Mouse (Mus musculus) embryonic facial prominence, embryonic 14.5 days (tissue): ENCODE measurements around the gene Eif2b5. TPM values are rescaled to one million over a fixed set of nuclear protein-coding genes. Genes with fewer than 3 reads are reported as not detected.

Experiments
- ATAC-seq: fragments of 200-750 bp; cut with Nextera tagmentation; 2 replicates; pipeline ENCODE4 v1.8.0; 2017; ENCODE audit warnings: low read depth, moderate number of reproducible peaks, moderate TSS enrichment
- DNase-seq: peaks from one replicate; pipeline ENCODE4 v3.0.0-alpha.2; 2015; ENCODE audit warnings: low spot score
- H3K27ac ChIP-seq: fragments of 300-500 bp; sonication (generic); replicated peaks from 2 replicates; pipeline ENCODE4 v1.5.1; 2014; ENCODE audit warnings: low read depth, mild to moderate bottlenecking, low read length, moderate library complexity
- H3K27me3 ChIP-seq: fragments of 300-500 bp; sonication (generic); replicated peaks from 2 replicates; pipeline ENCODE4 v1.6.1; 2014; ENCODE audit warnings: low read length; ENCODE audit not compliant: control insufficient read depth, insufficient read depth
- H3K36me3 ChIP-seq: fragments of 300-500 bp; sonication (generic); 2 replicates; pipeline ENCODE4 v1.6.1; 2014; ENCODE audit warnings: low read length, mixed read lengths; ENCODE audit not compliant: control insufficient read depth, insufficient read depth
- H3K4me1 ChIP-seq: fragments of 300-500 bp; sonication (generic); 2 replicates; pipeline ENCODE4 v1.6.1; 2014; ENCODE audit warnings: antibody characterized with exemption, low read length; ENCODE audit not compliant: control insufficient read depth, insufficient read depth
- H3K4me2 ChIP-seq: fragments of 300-500 bp; sonication (generic); 2 replicates; pipeline ENCODE4 v1.6.1; 2014; ENCODE audit warnings: low read depth, mild to moderate bottlenecking, low read length, moderate library complexity, mixed read lengths
- H3K4me3 ChIP-seq: fragments of 300-500 bp; sonication (generic); 2 replicates; pipeline ENCODE4 v1.5.1; 2014; ENCODE audit warnings: low read depth, mild to moderate bottlenecking, low read length
- H3K9ac ChIP-seq: fragments of 300-500 bp; sonication (generic); 2 replicates; pipeline ENCODE4 v1.6.1; 2014; ENCODE audit warnings: low read depth, mild to moderate bottlenecking, low read length, moderate library complexity, mixed read lengths
- H3K9me3 ChIP-seq: fragments of 300-500 bp; sonication (generic); 2 replicates; pipeline ENCODE4 v1.6.1; 2016; ENCODE audit warnings: low read length; ENCODE audit not compliant: control insufficient read depth
- WGBS: fragments of 180-500 bp; shearing (Covaris S2); extraction: QIAGEN DNeasy Blood & Tissue Kit; methylation state at CpG from one replicate; pipeline ENCODE4 v1.1.7; 2014; 5-methylcytosine and 5-hydroxymethylcytosine counted together
- polyA plus RNA-seq: library from polyadenylated mRNA; unstranded; fragments of >200 nt; fragmentation: Nextera tagmentation; extraction: Ambion mirVana; gene quantifications from 2 replicates; pipeline ENCODE4 v1.2.1, GENCODE M21; 2014

Gene Eif2b5
- polyA plus RNA-seq, 1 experiment from 2014 or later, result 82.4 TPM

DNA sequence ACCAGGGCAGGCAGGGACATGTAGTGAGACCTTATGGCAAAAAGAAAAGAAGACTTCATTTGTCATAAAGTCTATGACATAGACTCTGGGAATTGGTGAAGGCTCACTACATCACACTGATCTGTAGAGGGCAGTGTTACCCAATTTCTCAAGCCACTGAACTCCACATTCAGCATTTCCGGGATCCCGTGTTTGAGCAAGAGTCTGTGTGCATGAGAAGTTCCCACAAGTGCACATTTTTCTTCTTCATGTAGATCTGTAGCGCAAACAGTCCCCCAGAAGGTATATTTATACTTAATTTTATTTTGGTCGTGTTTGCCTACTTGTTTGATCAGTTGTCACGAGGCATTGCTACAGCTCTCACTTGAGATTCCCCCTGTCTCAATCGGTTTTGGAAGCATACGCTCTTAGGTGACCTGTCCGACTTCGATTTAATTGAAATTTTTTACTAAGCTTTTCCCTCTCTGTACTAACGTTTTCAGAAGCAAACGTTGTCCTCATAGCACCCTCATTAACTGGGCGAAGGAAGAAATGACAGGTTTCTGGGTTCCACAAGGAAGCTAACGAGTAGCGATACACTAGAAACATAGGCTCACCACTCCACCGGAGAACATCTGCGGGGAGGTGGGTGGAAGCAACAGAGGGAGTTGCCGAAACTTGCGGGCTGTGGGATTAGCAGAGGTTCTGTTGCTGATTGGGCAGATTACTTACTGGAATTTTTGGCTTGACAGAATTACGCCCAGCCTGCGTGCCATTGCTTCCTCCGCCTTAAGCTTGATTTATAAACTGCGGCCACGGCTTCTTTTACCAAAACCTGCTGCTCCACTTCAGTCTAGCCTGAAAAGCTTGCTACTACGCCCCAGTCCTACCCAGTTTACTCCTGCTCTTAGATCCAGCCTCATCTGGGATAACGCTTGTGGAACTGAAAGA, 1.7 kb upstream of the Eif2b5 start:
- Histone ChIP-seq H3K4me2 (peak overlapping the region; percentile 68), H3K4me1 (no peaks in the 10 kb centered on the region), H3K9ac (peak overlapping the region; percentile 37; the same call in 1 of the 2 replicates), H3K9me3 (no peaks in the 10 kb centered on the region), H3K27me3 (no peaks in the 10 kb centered on the region), H3K27ac (peak overlapping the region; percentile 36; the same call in 1 of the 2 replicates), H3K4me3 (peak overlapping the region; percentile 35), H3K36me3 (peaks cover 19% of the 10 kb centered on the region)
- 21% methylated on average over 25 of the region's 25 CpGs for WGBS
- ATAC-seq (peak; percentile 59), DNase-seq (peak; percentile 89)

DNA sequence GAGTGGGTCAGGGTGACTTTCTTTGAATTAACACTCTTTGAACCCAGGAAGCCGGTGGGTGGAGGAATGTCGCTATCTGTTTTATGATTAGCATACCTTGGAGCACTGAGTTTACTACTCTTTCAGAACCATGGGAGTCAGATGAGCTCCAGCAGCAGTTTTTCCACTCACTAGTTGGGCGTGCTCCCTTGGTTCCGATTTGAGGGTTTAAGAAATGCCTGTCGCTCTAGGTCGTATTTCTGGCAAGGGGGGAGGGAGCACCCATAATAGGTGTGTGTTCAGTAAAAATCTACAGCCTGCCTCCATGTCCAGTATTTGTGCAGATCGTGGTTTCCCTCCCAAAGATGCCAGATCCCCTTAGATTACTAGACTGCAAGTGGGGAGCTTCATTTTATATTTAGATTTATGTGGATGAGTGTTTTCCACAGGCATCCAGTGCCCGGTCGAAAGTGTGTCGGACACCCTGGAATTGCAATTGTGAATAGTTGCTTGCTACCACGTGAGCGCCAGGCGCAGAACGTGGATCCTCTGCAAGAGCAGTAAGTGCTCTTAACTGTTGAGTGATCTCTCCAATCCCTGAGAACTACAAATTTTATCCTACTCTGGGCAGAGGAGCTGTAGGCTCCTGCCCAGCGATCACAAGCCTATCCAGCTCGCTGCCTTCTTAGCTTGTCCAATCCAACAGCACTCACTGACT, 489 bp upstream of the Eif2b5 start:
- peaks cover 31% of the 10 kb centered on the region for H3K36me3 ChIP-seq
- no peaks in the 10 kb centered on the region for H3K4me1 ChIP-seq
- H3K27me3 ChIP-seq, result no peaks in the 10 kb centered on the region
- H3K27ac ChIP-seq, result no peak overlapping the region; the same call in 1 of the 2 replicates
- H3K9me3 ChIP-seq, result no peaks in the 10 kb centered on the region
- peak overlapping the region; percentile 67 for H3K4me2 ChIP-seq
- peak overlapping the region; percentile 85 for H3K9ac ChIP-seq
- H3K4me3 ChIP-seq, result peak overlapping the region; percentile 72
- 12% methylated on average over 16 of the region's 16 CpGs for WGBS
- DNase-seq (no peak), ATAC-seq (no peak)

DNA sequence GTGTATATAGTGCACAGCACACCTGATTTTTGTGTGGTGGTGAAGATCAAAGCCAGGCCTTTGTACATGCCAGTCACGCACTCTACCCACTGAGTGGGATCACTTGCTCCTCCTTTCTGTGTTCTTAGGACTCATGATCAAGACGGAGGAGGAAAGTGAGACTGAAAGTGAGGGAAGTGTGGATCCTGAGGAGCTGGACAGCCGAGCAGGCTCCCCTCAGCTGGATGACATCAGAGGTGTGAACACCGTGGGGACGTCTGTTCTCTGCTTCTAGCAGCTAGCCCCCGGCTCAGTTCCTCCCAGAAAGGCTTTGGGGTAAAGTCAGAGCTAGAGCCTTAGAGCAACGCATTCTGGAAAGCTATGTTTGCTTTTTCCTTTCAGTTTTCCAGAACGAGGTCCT, 7.4 kb downstream of the Eif2b5 start:
- WGBS, result 89% methylated on average over 8 of the region's 8 CpGs
- peaks cover 100% of the 10 kb centered on the region for H3K36me3 ChIP-seq
- no peak overlapping the region for H3K27ac ChIP-seq
- H3K4me1 ChIP-seq, result no peaks in the 10 kb centered on the region
- H3K9me3 ChIP-seq, result no peaks in the 10 kb centered on the region
- H3K9ac ChIP-seq, result no peak overlapping the region
- H3K4me3 ChIP-seq, result no peak overlapping the region
- ATAC-seq, result no peak
- no peak overlapping the region for H3K4me2 ChIP-seq
- DNase-seq, result no peak
- no peaks in the 10 kb centered on the region for H3K27me3 ChIP-seq

DNA sequence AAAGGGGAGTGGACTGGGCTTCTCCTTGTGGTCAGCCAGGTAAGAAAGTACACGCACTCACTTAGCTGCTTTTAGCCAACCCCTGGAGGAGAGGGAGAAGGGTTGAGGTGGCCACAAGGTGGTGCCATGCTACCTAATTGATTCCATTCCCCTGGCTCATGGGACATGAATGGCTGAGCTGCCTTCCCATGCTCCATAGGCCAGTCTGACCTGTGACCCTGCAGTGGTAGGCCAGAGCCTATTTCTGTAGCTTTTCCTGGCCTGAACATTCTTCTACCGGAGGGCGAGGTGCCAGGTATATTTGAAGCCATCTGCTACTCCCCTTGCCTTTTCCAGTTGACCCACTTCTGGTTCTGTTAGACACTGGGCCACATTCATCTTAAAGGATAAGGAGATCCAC, 10.7 kb downstream of the Eif2b5 start:
- no peaks in the 10 kb centered on the region for H3K27me3 ChIP-seq
- 75% methylated on average over 3 of the region's 3 CpGs for WGBS
- no peak overlapping the region for H3K4me2 ChIP-seq
- ATAC-seq, result no peak
- no peaks in the 10 kb centered on the region for H3K9me3 ChIP-seq
- no peak overlapping the region for H3K27ac ChIP-seq
- no peak overlapping the region for H3K4me3 ChIP-seq
- no peak overlapping the region for H3K9ac ChIP-seq
- peaks cover 75% of the 10 kb centered on the region for H3K36me3 ChIP-seq
- H3K4me1 ChIP-seq, result no peaks in the 10 kb centered on the region
- DNase-seq, result no peak

DNA sequence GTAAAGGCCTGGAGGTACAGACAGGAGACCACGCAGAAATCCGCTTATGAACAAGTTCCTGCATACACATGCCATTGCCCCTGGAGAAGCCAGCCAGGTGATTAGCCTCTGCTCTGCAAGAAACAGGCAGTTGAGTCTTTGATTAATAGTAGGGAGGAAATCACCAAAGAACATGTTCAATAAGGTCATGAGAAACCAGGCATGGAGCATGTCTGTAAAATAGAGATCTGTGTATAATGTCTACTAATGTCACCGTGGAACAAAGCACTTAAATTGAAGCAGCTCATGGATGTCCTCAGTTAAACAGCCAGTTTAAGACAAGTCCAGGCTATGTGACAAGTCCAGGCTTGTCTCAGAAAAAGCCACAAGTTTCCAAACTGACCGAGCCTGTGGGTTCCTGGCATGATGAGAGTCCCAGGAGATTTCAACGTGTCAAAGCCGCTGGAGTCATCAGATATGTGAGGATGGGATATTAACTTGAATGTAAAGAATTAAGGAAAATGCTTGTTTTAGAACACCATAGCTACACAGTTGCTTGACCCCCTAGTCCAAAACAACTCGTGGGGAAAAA, 12.7 kb downstream of the Eif2b5 start:
- no peaks in the 10 kb centered on the region for H3K9me3 ChIP-seq
- H3K4me1 ChIP-seq, result 0 out of 2 replicates have a peak, but pooled peaks cover 2% of the 10 kb centered on the region
- no peak overlapping the region for H3K4me3 ChIP-seq
- no peak overlapping the region for H3K9ac ChIP-seq
- DNase-seq (no peak), ATAC-seq (no peak)
- H3K27ac ChIP-seq, result no peak overlapping the region
- H3K4me2 ChIP-seq, result no peak overlapping the region
- WGBS, result 80% methylated on average over 7 of the region's 7 CpGs
- H3K36me3 ChIP-seq, result peaks cover 54% of the 10 kb centered on the region
- no peaks in the 10 kb centered on the region for H3K27me3 ChIP-seq

DNA sequence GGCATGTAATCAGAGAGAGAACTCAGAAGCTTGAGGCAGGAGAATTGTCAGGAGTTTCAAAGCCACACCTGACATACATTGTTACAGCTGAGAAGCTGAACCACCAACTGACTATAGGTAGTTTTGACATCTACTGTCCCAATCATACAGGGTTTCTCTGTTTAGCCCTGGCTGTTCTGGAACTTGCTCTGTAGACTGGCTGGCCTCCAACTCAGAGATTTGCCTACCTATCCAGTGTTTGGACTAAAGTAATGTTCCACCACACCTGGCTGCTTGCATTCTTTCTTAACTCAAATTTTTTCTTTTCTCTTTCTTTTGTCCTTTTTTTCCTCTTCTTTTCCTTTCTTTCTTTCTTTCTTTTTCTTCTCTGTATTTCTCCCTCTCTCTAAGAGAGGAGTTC, 17.4 kb downstream of the Eif2b5 start:
- no peaks in the 10 kb centered on the region for H3K9me3 ChIP-seq
- H3K4me1 ChIP-seq, result peaks cover 11% of the 10 kb centered on the region; the same call in 1 of the 2 replicates
- ATAC-seq (no peak), DNase-seq (no peak)
- H3K36me3 ChIP-seq, result peaks cover 25% of the 10 kb centered on the region
- H3K27me3 ChIP-seq, result no peaks in the 10 kb centered on the region
- peak overlapping the region; percentile 98 for H3K9ac ChIP-seq
- H3K4me2 ChIP-seq, result peak overlapping the region; percentile 79
- H3K4me3 ChIP-seq, result peak overlapping the region; percentile 98
- peak overlapping the region; percentile 92 for H3K27ac ChIP-seq

DNA sequence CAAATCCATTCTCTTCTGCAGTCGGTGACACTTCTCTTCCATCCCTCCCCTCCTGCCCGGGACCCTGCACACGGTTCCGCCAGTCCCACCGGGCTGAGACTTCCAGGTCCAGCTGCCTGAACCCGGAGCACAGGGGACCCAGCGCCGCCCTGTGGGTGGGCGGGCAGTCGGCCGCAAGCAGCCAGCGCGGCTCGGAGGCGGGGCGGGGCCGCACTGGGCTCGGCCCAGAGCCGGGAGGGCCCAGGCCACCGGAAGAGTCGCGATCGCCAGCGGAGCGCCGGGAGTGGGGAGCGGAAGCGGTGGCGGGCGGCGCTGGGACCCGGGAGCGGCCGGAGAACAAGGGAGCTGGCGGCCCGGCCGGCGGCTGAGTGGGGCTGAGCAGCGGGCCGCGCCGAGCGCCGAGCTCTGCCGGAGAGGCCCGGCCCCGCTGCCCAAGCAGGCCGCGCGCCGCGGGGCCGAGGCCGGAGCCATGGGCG, 18.1 kb downstream of the Eif2b5 start, which contains the start of gene Dvl3:
TSS of gene Dvl3 (plus strand) at position 257 of the 476 bp plus-strand sequence.
- H3K9me3 ChIP-seq, result no peaks in the 10 kb centered on the region
- peak; percentile 96 for DNase-seq
- 2% methylated on average over 25 of the region's 55 CpGs for WGBS
- ATAC-seq, result peak; percentile 97
- H3K9ac ChIP-seq, result peak within 1 kb of the TSS; percentile 98
- peak within 1 kb of the TSS; percentile 79 for H3K4me2 ChIP-seq
- H3K36me3 ChIP-seq, result peaks cover 25% of the 10 kb centered on the region
- H3K27ac ChIP-seq, result peak within 1 kb of the TSS; percentile 92
- peaks cover 11% of the 10 kb centered on the region; the same call in 1 of the 2 replicates for H3K4me1 ChIP-seq
- peak within 1 kb of the TSS; percentile 98 for H3K4me3 ChIP-seq
- H3K27me3 ChIP-seq, result no peaks in the 10 kb centered on the region

DNA sequence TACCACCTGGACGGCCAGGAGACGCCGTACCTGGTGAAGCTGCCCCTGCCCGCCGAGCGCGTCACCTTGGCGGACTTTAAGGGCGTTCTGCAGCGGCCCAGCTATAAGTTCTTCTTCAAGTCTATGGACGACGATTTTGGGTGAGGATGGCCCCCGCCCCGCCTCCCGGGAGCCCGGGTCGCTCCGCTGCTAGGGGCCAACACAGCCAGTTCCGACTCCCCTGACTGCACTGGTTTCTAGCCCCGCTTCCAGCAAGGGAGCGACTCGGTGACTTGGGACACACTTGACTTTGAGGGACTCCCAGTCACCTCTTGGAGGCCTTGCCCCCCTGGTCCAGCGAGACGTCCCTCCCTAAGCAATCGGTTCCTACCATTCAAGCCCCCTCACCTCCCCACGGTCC, 18.6 kb downstream of the Eif2b5 start:
- Histone ChIP-seq H3K4me3 (peak overlapping the region; percentile 98), H3K36me3 (peaks cover 25% of the 10 kb centered on the region), H3K4me2 (peak overlapping the region; percentile 79), H3K9ac (peak overlapping the region; percentile 98), H3K27ac (peak overlapping the region; percentile 92), H3K4me1 (peaks cover 11% of the 10 kb centered on the region; the same call in 1 of the 2 replicates), H3K9me3 (no peaks in the 10 kb centered on the region), H3K27me3 (no peaks in the 10 kb centered on the region)
- peak; percentile 7; the same call in 1 of the 2 replicates for ATAC-seq
- no peak for DNase-seq
- WGBS, result 0% methylated on average over 13 of the region's 26 CpGs
